Mouse (Mus musculus) heart, postnatal 14 days (tissue): ENCODE data around the gene Tagln3. TPM values are rescaled to one million over a fixed set of nuclear protein-coding genes. Genes with fewer than 3 reads are reported as not detected.
A peak's percentile ranks its signal among the peaks of the same experiment; 100 is the strongest.

Source experiments
- DNase-seq, 2 experiments: peaks; one replicate each; pipeline ENCODE4 v3.0.0; 2021 to 2022
- intact Hi-C: fragments of 180-260 bp; cut with DNase I; formaldehyde crosslinking; loops from one replicate; pipeline ENCODE4 v1.15.1; 2025
- total RNA-seq, 2 experiments: library from RNA; stranded (reverse); gene quantifications; 2 replicates each; pipeline ENCODE4 v1.2.3; 2021

The Tagln3 gene
- total RNA-seq, 2 experiments from 2014 or later, result 0.38 to 0.54 TPM

DNA sequence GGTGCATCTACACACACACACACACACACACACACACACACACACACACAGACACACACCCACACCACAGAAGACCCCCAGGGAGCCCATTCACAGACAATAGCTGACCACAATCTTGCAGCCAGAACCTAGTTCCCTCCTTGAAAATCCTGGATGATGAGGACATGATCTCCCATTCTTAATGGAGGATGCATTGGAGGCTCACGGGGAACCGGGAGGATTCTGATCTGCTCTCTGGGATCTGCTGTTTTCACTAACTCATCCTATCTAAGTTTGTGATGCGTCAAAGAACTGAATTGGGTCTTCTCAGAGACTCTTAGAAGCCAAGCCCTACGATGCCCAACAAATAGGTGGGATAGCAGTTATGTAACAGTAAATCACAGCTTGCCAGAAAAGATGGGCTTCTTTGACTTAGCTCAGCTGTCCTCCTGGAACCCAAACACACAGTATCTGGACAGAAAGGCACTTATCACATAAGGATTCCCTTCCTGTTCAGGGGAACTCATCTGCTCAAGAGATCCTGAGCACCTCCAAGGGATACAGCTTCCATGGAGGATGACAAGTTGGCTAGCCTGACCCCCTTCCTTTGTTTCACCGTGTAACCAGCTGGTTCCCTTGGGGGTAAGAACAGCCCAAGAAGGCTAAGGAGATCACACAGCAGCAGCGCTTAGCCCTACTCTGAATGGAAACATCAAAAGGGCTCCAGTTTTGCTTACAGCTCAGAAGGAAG is 1.1 kb downstream of the Tagln3 start:
- intact Hi-C loops, result no loop called here
- DNase-seq, result no peak

DNA sequence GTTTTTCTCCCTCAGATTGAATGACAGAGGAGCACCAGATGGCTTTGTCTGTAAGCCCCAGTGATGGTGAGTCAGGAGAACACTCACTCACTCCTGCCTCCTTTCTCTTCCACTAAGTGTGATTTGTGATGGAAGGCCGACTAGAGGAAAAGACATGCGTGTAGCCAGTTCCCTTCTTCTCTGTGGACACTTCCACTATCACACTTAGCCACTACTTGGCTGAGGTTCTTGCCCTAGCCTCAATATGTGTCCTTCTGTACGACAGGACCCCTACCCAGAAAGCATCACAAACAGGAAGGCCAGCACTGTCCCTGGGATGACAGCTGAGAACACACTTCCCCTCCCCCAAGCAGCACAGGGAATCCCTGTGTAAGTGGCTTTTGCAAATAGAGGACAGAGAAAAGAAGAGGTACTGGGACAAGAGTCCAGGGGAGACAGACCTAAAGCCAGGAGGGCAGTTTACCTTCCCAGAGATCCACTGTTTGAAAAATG is 1.9 kb downstream of the Tagln3 start:
- intact Hi-C loops, result no loop called here
- DNase-seq, result no peak

DNA sequence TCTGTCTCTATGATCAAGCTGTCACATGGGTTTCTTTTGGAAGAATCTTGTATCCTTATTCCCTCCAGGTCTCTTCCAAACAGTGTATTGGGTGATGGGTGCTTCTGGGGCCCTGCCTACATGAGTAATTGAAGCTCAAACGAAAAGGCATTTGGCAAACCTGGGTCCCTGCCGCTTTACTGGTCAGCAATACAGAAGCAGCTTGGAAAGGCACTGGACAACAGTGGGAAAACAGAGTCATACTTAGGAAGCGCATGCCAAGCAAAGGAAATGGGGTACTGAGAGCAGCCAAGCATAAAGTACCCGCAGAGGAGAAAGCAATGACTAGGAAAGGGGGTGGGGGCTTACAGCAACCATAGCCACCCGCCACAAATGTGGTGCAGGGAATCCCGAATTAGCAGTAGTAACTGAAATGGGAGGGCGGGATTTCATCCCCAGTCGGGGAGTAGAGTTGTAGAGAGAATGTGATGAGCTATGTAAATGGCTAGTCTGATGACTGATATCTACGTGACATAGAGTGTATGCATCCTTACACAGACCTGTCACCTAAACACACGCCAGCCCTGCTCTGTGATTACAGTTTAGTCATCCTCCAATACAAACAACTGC is 4.3 kb downstream of the Tagln3 start:
- DNase-seq, result no peak
- intact Hi-C loops, result no loop called here

DNA sequence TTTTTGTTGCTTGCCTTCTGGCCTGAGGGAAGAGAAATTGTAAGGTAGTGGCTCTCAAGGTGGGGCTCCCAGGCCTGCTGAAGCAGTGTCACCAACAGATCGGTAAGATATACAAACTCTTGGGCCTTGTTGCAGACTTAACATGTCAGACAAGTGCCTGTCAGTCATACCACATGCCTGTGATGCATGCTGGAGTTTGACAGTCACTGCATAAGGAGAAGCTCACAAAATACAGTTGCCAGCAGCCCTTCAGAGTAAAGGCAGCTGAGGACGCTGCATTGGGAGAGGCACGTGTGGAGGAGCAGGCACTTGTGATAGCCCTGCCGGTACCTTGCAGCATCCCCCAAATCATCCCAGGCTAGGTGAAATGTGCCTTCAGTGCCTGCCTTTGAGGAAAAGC is 6.1 kb downstream of the Tagln3 start:
- intact Hi-C loops, result no loop called here
- DNase-seq, result no peak

DNA sequence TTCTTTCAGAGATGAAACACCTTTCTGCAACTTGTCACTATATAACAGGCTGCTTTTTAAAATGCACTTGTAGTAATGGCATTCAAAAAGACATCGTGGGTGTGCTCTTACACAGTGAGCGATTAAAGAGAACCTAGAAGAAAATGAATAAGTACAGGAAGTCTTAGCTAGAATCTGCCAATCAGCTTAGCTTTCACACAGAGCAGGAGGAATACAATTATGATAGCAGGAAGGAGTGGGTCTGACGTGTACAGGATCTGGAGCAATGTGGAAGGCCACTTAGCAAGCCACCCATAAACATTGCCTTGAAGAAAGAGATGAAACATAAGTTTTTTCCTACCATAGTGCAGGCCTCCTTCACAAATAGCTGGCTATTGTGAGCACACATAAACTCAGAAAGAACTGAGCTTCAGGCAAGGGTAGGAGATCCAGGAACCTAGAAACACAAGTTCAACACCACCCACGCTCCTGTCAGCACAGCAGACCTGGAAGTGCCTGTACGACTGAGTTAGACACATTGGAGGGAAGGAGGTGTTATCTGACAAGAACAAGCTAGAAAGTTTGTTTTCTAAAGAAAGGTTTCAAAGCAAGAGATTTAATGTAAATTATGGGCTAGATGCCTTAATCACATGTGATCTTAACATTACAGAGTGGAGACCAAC is 9.8 kb downstream of the Tagln3 start:
- intact Hi-C loops, result no loop called here
- DNase-seq, result no peak

DNA sequence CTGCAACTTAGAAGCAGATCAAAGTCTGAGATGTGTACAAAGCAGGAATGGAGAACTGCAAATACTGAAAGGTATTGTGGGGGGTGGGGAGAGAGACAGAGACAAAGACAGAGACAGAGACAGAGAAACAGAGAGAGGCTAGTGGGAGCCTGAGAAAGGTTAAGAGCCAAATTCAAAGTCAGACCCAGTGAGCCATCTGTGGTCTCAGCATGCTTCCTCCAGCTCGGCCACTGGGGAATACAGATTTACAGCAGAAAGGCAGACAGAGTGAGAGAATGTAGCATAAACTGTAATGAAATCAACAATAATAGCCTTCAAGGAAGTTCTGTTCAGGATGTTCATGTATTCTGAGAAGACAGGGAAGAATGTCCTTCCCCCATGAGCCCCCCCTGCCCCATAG is 10.5 kb downstream of the Tagln3 start:
- intact Hi-C loops, result no loop called here
- no peak for DNase-seq

DNA sequence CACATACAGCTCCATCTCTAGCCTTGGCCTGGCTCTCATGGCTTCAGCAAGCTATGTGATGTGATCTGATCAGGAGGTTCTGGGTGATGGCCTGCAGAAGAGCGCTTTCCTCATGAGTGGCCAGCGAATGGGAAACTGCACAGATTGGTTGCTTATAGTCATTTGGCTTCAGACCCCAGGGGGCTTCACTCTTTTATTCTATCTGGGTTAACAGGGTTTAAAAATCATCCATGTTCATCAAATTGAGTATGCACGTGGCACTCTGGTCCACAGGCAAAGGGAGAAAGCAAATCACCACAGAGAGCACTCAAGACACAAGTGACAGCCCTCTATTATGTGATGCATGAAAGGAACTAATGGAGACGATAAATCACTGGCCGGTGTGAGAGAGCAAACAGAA is 11.1 kb downstream of the Tagln3 start:
- no peak for DNase-seq
- intact Hi-C loops, result no loop called here

DNA sequence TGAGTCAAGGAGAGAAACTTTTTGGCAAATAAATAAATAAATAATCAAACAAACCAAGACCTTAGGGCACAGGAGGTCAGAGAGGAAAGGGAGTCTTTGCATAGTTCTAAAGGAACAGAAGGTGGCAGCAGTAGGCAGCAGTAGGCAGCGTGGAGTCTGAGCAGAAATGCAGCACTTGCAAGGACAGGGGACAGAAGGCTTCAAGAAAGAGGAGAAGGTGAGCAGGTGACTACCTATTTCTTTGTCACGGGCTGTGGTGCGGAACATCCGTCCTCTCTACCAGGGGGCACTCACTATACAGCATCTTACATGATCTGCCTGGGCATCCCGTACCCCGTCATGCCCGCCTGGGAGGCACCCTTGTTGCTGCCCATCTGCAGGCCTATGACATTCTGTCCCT is 13.1 kb downstream of the Tagln3 start:
- DNase-seq, result no peak
- intact Hi-C loops, result no loop called here

DNA sequence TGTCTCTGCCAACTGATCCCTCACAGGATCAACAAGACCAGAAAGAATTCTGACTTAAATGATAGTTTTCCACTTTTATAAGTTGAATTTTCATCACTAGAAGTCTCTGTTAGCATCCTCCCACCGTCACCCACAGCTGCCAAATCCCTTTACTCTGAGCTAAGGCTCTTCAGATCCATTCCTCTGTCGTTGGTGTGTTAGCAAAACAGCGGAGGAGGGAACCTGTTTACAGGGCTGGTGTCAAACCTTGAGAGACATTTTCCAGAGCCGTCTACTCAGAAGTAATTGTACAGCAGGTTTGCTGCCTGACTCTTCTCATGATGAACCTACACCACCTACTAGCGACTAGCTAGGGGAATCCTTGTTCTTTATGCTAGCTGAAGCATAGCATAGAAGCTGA is 25.1 kb downstream of the Tagln3 start:
- DNase-seq, result no peak
- intact Hi-C loops, result no loop called here

DNA sequence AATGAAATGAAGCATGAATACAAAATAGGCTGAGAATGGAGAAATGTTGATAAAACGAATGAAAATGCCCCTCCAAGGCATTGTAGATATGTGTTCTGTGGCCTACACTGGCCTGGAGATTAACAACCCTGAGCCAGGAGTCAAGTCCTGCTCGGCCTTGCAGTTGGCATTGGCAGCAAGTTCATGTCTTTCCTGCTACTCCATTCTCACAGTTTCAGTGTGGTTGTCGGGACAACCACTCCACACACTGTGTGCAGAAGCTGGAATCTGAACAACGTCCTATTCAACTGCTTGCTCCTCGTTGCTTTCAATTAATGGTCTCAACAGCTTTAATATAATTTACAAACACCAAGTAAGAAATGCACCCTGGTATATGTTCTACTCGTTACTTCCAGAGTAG is 26.4 kb downstream of the Tagln3 start:
- DNase-seq, result no peak
- intact Hi-C loops, result no loop called here

DNA sequence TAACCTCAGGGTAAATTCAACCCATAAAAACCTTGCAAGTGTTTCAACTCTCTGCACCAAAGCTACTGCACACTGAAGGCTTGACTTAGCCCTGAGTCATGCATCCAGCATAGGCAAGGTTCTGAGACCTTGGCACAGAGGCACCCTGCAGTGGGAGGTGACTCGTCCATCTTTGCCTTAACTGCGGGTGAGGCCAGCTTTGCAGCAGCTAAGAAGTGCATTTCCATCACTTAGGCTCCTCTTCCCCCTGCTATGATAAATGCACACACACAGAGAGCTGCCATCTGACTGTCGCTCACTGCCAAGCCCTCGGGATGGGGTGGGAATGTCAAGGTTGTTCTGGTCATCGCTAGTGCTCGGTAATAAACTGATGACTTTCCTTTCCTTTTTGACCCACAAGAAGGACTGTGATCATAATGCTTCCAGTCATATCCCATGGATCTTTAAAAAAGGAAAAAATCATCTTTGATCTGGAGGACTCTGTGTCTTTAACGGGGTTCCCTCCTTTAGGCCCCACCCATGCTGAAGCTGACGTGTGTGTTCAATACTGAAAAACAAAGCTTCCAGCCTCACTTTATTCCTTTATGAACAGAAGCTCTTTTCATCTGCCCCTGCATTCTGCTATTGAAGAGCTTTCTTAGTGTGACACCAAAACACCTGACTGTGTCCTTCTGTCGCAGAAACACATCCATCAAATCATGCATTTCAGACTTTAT is 28.8 kb downstream of the Tagln3 start:
- intact Hi-C loops, result no loop called here
- no peak for DNase-seq

DNA sequence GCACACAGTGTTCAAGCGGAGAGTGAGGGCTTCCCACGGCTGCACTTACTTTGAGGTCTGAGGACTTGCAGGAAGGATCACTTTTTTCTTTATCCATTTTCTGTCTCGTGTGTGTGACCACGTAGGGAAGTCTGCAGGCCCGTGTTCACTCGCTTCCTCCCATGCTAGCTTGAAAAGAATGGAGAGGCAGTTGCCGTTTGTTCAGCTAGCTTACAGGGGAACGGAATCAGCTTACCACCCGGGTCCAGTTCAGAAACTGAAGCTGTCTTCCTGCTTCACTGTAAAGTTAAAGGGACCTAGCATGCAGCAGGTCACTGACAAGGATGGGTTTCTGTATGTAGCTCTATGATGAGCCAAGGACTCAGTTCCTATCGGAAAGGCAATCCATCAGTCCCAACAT is 30.9 kb downstream of the Tagln3 start, which contains the start of gene Tmprss7:
Gene Tmprss7, minus strand, starts transcription at position 101 of the 400 bp plus-strand sequence.
- intact Hi-C loops, result no loop called here
- no peak for DNase-seq

DNA sequence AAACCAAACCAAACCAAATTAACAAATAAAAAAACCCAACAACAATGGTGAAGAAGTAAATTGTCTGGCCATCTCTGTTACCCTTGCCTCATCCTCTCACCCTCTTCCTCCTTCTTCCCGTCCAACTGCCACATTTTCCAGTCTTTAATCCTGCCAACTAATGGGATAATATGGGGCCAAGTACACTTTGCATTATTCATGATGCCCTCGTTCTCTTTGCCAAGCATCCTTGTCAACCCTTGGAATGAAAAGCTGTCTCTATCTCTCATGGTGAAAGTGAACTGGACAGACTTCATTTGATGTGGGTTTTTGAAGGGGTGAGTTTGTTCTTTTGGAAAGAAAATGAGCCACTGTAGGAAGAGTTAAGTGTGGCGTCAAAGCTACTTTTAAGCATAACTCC is 31.6 kb downstream of the Tagln3 start:
- intact Hi-C loops, result no loop called here
- DNase-seq, result no peak

DNA sequence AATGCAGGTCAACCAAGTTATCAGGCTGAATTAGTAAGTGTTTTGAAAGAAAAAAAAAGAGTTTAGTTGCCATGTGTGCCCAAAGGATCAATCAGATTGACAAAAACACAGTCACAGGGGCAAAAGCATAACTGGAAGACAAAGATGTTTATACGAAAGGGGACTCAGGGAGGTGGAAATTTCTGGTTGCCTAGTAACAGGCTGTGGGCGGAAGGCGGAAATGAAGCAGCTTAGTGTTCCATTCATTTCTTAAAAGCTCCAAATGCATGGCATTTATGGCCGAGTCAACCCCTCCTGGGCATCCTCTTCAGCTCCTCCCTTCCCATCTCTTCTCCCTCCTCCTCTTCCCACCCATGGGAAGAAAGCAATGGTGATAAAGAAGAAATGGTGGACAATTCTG is 34.2 kb downstream of the Tagln3 start:
- DNase-seq, result no peak
- intact Hi-C loops, result no loop called here

DNA sequence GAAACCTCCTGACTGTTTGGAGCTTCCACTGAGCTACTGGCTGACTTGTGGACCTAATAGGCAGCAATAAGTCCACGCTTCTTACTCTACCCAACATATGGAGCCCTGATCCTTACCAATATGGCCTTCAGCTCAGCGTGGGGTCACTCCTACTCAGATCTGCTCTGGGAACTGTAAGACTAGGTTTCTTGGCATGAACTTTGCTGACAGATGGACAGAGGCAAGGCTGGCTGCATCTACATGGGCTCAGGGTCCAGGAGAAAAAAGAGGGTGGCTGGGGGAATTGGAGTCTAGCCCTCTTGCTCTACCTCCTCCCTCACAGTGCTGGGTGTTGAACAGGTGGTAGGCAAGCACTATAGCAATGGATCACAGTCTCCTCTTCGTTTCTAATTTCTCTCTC is 37.6 kb downstream of the Tagln3 start:
- no peak for DNase-seq
- intact Hi-C loops, result no loop called here

DNA sequence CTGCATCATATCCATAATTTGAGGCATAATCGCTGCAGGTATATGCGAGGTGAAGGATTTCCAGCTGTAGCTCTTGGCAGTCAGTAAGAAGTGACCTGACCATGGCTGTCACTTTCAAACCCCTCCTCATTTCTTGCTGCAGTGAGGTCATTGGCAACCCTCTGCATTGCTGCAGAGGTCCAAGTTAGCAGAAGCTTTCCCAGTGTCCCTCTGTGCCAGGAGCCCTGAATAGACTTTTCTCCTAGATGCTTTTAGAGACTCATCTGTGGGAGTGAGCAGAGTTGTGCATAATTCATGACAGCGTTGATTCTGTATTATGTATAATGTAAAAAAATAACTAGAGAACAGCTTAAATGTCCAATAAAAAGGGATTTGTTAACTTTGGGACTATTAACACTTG is 39.1 kb downstream of the Tagln3 start:
- intact Hi-C loops, result loop anchor here (1.0 to 2.0 kb wide), 2 partner anchors 282 to 337 kb away; no protein-coding TSS in a partner anchor
- DNase-seq, result no peak

DNA sequence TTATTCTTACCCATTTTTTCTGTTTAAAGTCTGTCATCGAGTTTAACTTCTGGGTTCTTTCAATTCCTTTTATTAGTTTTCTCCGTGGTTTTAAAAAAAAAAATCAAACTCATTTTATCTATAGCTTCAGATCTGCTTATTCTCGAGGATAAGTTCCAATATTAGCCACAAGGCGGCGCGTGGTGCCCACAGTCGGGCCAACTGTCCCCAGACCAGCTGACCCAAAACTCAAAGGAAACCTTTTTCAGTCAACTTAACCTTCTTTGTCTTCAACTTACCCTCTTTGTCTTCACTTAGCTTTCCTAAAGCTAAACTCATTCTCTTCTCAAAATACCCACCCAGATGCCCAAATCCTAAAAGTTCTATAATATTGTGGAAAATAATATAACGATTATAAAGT is 39.6 kb downstream of the Tagln3 start:
- peak; percentile 69 to 82 for DNase-seq
- intact Hi-C loops, result loop anchor here (1.0 to 2.0 kb wide), 2 partner anchors 282 to 337 kb away; no protein-coding TSS in a partner anchor

DNA sequence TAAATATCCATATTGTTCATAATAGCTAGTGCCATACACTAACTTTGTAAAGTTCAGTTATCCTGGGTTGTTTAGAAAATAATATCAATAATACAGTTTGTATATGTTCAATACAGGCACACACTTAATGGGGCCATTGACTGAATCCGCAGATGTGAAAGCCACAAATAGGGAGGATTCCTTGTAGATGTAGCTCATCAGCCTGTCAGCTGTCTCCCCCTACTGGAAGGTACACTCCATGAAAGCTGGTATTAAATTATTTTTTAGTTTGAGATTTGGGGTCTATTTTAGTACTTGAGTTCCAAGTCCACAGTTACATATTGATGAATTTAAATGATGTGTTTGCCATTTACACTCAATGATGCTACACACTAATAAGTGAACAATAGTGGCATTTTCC is 47.9 kb downstream of the Tagln3 start:
- intact Hi-C loops, result no loop called here
- DNase-seq, result no peak

DNA sequence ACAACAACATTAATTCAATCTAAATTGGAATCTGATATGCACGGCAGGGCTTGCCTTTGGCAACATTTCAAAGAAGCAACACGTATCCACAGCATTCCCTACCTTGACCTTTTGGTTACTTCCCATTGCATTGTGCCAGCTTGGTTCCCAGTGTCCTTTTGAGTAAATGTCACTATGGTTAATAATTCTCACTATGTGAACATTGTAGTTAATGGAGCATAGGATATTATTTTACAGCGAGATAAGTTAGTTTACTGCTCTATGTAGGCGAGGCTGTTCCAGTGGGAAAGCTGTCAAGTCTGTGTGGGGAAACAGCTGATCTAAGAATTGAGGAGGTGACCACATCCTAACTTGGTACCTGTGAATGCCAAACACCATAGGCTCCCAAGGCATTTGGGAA is 54.4 kb downstream of the Tagln3 start:
- no peak for DNase-seq
- intact Hi-C loops, result no loop called here

DNA sequence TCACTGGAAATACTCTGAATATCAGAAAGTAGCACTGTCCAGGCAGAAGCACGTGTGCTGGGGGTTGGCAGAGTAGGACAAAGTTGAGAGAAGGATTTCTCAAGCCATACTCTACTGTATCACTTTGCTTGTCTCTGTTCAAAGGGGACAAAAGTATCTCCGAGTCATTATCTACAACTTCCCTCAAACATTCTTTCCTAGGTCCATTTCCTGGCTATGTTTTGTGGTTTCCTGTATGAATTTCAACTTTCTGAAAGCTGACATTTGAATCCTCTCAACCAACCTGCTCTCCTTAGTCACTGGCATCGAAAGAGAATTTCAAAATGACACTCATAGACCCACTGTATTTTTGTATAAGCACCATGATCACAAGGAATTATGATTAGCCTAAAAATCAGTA is 56.2 kb downstream of the Tagln3 start:
- no peak for DNase-seq
- intact Hi-C loops, result no loop called here

DNA sequence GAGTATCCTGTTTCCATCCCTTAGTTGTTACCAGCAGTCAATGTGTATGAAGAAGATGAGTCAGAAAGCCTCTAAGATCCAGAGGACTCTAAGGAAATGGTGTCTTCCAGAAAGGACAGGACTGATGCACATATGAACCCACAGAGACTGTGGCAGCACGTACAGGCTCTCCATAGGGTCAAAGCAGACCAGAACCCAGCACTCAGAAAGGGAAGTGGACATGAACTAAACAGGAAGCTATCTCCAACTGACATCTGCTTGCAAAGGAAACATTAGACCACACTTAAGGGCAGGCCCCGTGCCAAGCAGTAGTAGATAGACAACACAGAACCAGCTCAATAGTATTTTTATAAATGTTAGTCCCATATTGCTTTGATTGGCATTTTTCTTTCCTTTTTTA is 58.3 kb downstream of the Tagln3 start:
- intact Hi-C loops, result no loop called here
- DNase-seq, result no peak
